Mouse (Mus musculus): ENCODE data around the gene Gng10.

The Gng10 gene

GRCm38 (mm10) chr4:59034918-59035785 lies at the start of gene Gng10:
Gng10 (plus strand) TSS chr4:59035088.
- peak; percentile 68 for DNase-seq (ENCODE audit: low spot score)

- DNase-seq (ENCODE audit: low spot score) = peak; percentile 90
Measured at GRCm38 (mm10) chr4:58985157-58985648, 49.7 kb upstream of the Gng10 start.

- DNase-seq (ENCODE audit: low spot score) = peak; percentile 90
Measured at GRCm38 (mm10) chr4:58986540-58987190, 48.2 kb upstream of the Gng10 start, which contains the start of gene Ptgr1. Ptgr1 (minus strand) TSS chr4:58987119.

GRCm38 (mm10) chr4:58989303-58989898 lies 45.5 kb upstream of the Gng10 start:
- DNase-seq (ENCODE audit: low spot score) = no peak

- no peak for DNase-seq (ENCODE audit: low spot score)
Measured at GRCm38 (mm10) chr4:58990609-58991434, 44.1 kb upstream of the Gng10 start.

- DNase-seq (ENCODE audit: low spot score) = no peak
Measured at GRCm38 (mm10) chr4:58992195-58992594, 42.7 kb upstream of the Gng10 start.

- DNase-seq (ENCODE audit: low spot score) = no peak
Measured at GRCm38 (mm10) chr4:58994762-58995161, 40.1 kb upstream of the Gng10 start, which contains the start of gene Dnajc25. Dnajc25 (plus strand) TSS chr4:58995062.

GRCm38 (mm10) chr4:58995251-58995693 lies 39.6 kb upstream of the Gng10 start:
- no peak for DNase-seq (ENCODE audit: low spot score)

- peak; percentile 22 for DNase-seq (ENCODE audit: low spot score)
Measured at GRCm38 (mm10) chr4:58997081-58997480, 37.8 kb upstream of the Gng10 start.

- DNase-seq (ENCODE audit: low spot score) = no peak
Measured at GRCm38 (mm10) chr4:58998688-58999087, 36.2 kb upstream of the Gng10 start.

GRCm38 (mm10) chr4:58999686-59000085 lies 35.2 kb upstream of the Gng10 start:
- DNase-seq (ENCODE audit: low spot score) = peak; percentile 82

- DNase-seq (ENCODE audit: low spot score) = peak; percentile 46
Measured at GRCm38 (mm10) chr4:59000614-59001013, 34.3 kb upstream of the Gng10 start.

- DNase-seq (ENCODE audit: low spot score) = peak; percentile 94
Measured at GRCm38 (mm10) chr4:59002948-59003805, 31.7 kb upstream of the Gng10 start, which contains the start of gene Gm20503. Gm20503 (plus strand) TSS chr4:59003210.

GRCm38 (mm10) chr4:59003806-59004200 lies 31.1 kb upstream of the Gng10 start:
- DNase-seq (ENCODE audit: low spot score) = no peak

GRCm38 (mm10) chr4:59006211-59006610 lies 28.7 kb upstream of the Gng10 start:
- DNase-seq (ENCODE audit: low spot score) = peak; percentile 55

- no peak for DNase-seq (ENCODE audit: low spot score)
Measured at GRCm38 (mm10) chr4:59007016-59007415, 27.9 kb upstream of the Gng10 start.

GRCm38 (mm10) chr4:59007974-59008373 lies 26.9 kb upstream of the Gng10 start:
- DNase-seq (ENCODE audit: low spot score) = no peak

GRCm38 (mm10) chr4:59009186-59009585 lies 25.7 kb upstream of the Gng10 start:
- no peak for DNase-seq (ENCODE audit: low spot score)

- no peak for DNase-seq (ENCODE audit: low spot score)
Measured at GRCm38 (mm10) chr4:59009696-59010095, 25.2 kb upstream of the Gng10 start.

GRCm38 (mm10) chr4:59011446-59011845 lies 23.4 kb upstream of the Gng10 start:
- DNase-seq (ENCODE audit: low spot score) = no peak
